Mouse (Mus musculus): Measurements from ENCODE around the gene Serinc1. TPM values are rescaled to one million over a fixed set of nuclear protein-coding genes. Genes with fewer than 3 reads are reported as not detected.

Serinc1 gene
- polyA plus RNA-seq (2012; ENCODE audit: low replicate concordance) = 1.4 and 23.3 TPM in 2 replicates

GRCm38 (mm10) chr10:57532218-57533101 lies at the start of gene Serinc1:
Serinc1 (minus strand) TSS chr10:57532530.

GRCm38 (mm10) chr10:57485908-57486541 lies 46.3 kb downstream of the Serinc1 start, which contains the start of gene Hsf2:
Hsf2 (plus strand) TSS chr10:57486385.

Other genes starting within 250 kb of the Serinc1 start
- gene Hsf2, start 46.1 kb downstream of the Serinc1 start, polyA plus RNA-seq (2012; ENCODE audit: low replicate concordance) = 0.34 TPM in 1 of 2 replicates, not detected in the other
- 2.0 and 3.1 TPM in 2 replicates for gene Pkib, start 99.5 kb upstream of the Serinc1 start, polyA plus RNA-seq (2012; ENCODE audit: low replicate concordance)